Comparison of ENCODE assay signal across 11 mouse cellular contexts in genomic region chr2:27097241-27097656, GRCm38 (mm10). TPM values are rescaled to one million over a fixed set of nuclear protein-coding genes. Genes with fewer than 3 reads are reported as not detected.
DNase-seq lines count a peak whose midpoint lies in the region; ATAC-seq and TF ChIP-seq lines count a peak whose summit lies in the region.
"Had no signal": no experiment of that assay in that cellular context is flagged by ENCODE, and none has a peak within 500 bp of the region (broad histone marks: within the 10 kb centered on the region; RNA-seq: fewer than 3 reads in every experiment).

No protein-coding gene starts in this region.

- no peak overlapping the region for H3K4me3 ChIP-seq in forebrain, embryonic 10.5 days
- no peak overlapping the region for H3K4me3 ChIP-seq in forebrain, postnatal 0 days (ENCODE audit: low read depth, low read length)
- H3K4me3 ChIP-seq in midbrain, embryonic 12.5 days: no peak overlapping the region
- H3K4me3 ChIP-seq in midbrain, embryonic 11.5 days (ENCODE audit: low read depth, low read length): no peak overlapping the region
- H3K4me3 ChIP-seq in intestine, embryonic 14.5 days (ENCODE audit: low read depth, low read length): no peak overlapping the region
- H3K4me3 ChIP-seq in stomach, embryonic 14.5 days (ENCODE audit: low read depth, low read length): no peak overlapping the region
- H3K4me3 ChIP-seq: erythroblast, embryonic 14.5 days had no signal

- no peaks in the 10 kb centered on the region for H3K36me3 ChIP-seq in forebrain, embryonic 10.5 days (replicated peaks)
- H3K36me3 ChIP-seq in forebrain, postnatal 0 days (ENCODE audit: insufficient read depth): no peaks in the 10 kb centered on the region
- H3K36me3 ChIP-seq in midbrain, embryonic 12.5 days: no peaks in the 10 kb centered on the region
- H3K36me3 ChIP-seq in midbrain, embryonic 11.5 days (ENCODE audit: control insufficient read depth, insufficient read depth, low read length): no peaks in the 10 kb centered on the region
- H3K36me3 ChIP-seq in intestine, embryonic 14.5 days (ENCODE audit: control insufficient read depth, insufficient read depth, low read length): no peaks in the 10 kb centered on the region
- no peaks in the 10 kb centered on the region for H3K36me3 ChIP-seq in stomach, embryonic 14.5 days (ENCODE audit: control insufficient read depth, insufficient read depth, low read length)

- no peak overlapping the region for H3K9ac ChIP-seq in forebrain, postnatal 0 days
- H3K9ac ChIP-seq in midbrain, embryonic 12.5 days (replicated peaks): no peak overlapping the region; the same call in 1 of the 2 replicates
- no peak overlapping the region for H3K9ac ChIP-seq in midbrain, embryonic 11.5 days (ENCODE audit: low read length)
- no peak overlapping the region for H3K9ac ChIP-seq in intestine, embryonic 14.5 days (ENCODE audit: low read length)
- no peak overlapping the region for H3K9ac ChIP-seq in stomach, embryonic 14.5 days (replicated peaks; ENCODE audit: low read depth, low read length)

- DNase-seq in forebrain, embryonic 10.5 days (ENCODE audit: extremely low spot score, low spot score): no peak
- DNase-seq in forebrain, postnatal 0 days: no peak
- no peak for DNase-seq in midbrain, embryonic 11.5 days (ENCODE audit: low spot score, missing footprints)
- DNase-seq in intestine, embryonic 14.5 days (ENCODE audit: low spot score): no peak
- DNase-seq in spleen, postnatal 4 days (ENCODE audit: low spot score in 2 of 2): no peak
- DNase-seq in embryo, embryonic 11 days: no peak
- DNase-seq: adrenal gland, adult 2 months had no signal

- 69% methylated on average over 6 of the region's 6 CpGs for WGBS in forebrain, embryonic 10.5 days
- WGBS in forebrain, postnatal 0 days: 71% methylated on average over 6 of the region's 6 CpGs
- WGBS in midbrain, embryonic 12.5 days: 71% methylated on average over 6 of the region's 6 CpGs
- 63% methylated on average over 6 of the region's 6 CpGs for WGBS in midbrain, embryonic 11.5 days
- WGBS in intestine, embryonic 14.5 days: 43% methylated on average over 6 of the region's 6 CpGs
- 51% methylated on average over 6 of the region's 6 CpGs for whole genome bisulfite sequencing in stomach, embryonic 14.5 days

- TF ChIP-seq CTCF in forebrain, postnatal 0 days (IDR thresholded peaks at IDR 0.05; ENCODE audit: low read depth): no peak

- peaks cover 26% of the 10 kb centered on the region for H3K4me1 ChIP-seq in forebrain, embryonic 10.5 days
- H3K4me1 ChIP-seq in forebrain, postnatal 0 days (ENCODE audit: insufficient read depth): peaks cover 12% of the 10 kb centered on the region
- H3K4me1 ChIP-seq in midbrain, embryonic 12.5 days: peaks cover 13% of the 10 kb centered on the region
- H3K4me1 ChIP-seq in midbrain, embryonic 11.5 days (ENCODE audit: control insufficient read depth, insufficient read depth, low read length): 0 out of 2 replicates have a peak, but pooled peaks cover 3% of the 10 kb centered on the region
- H3K4me1 ChIP-seq in intestine, embryonic 14.5 days (replicated peaks; ENCODE audit: control insufficient read depth, insufficient read depth, low read length): peaks cover 26% of the 10 kb centered on the region
- H3K4me1 ChIP-seq in stomach, embryonic 14.5 days (ENCODE audit: control insufficient read depth, insufficient read depth, low read length): peaks cover 27% of the 10 kb centered on the region

- H3K27ac ChIP-seq in forebrain, embryonic 10.5 days: peak overlapping the region; percentile 60
- H3K27ac ChIP-seq in forebrain, postnatal 0 days (ENCODE audit: low read depth, low read length): no peak overlapping the region
- H3K27ac ChIP-seq in midbrain, embryonic 12.5 days (replicated peaks): 0 out of 2 replicates have a peak overlapping the region, but pooled peaks have one; percentile 17
- no peak overlapping the region for H3K27ac ChIP-seq in midbrain, embryonic 11.5 days (ENCODE audit: low read depth, low read length)
- H3K27ac ChIP-seq in intestine, embryonic 14.5 days (ENCODE audit: low read depth): peak overlapping the region; percentile 67
- peak overlapping the region; percentile 40; the same call in 1 of the 2 replicates for H3K27ac ChIP-seq in stomach, embryonic 14.5 days (ENCODE audit: low read length)

- H3K27me3 ChIP-seq in forebrain, embryonic 10.5 days (ENCODE audit: poor library complexity, severe bottlenecking): peaks cover 2% of the 10 kb centered on the region; the same call in 1 of the 2 replicates
- H3K27me3 ChIP-seq in forebrain, postnatal 0 days (ENCODE audit: insufficient read depth, low read length): no peaks in the 10 kb centered on the region
- peaks cover 6% of the 10 kb centered on the region; the same call in 1 of the 2 replicates for H3K27me3 ChIP-seq in midbrain, embryonic 12.5 days
- H3K27me3 ChIP-seq in midbrain, embryonic 11.5 days (ENCODE audit: control insufficient read depth, insufficient read depth, low read length): no peaks in the 10 kb centered on the region
- H3K27me3 ChIP-seq in intestine, embryonic 14.5 days (replicated peaks; ENCODE audit: control insufficient read depth, insufficient read depth, low read length): no peaks in the 10 kb centered on the region
- H3K27me3 ChIP-seq in stomach, embryonic 14.5 days (ENCODE audit: control insufficient read depth, insufficient read depth, low read length): no peaks in the 10 kb centered on the region

- no peak overlapping the region for H3K4me2 ChIP-seq in forebrain, postnatal 0 days (ENCODE audit: low read depth)
- no peak overlapping the region for H3K4me2 ChIP-seq in midbrain, embryonic 12.5 days (replicated peaks)
- H3K4me2 ChIP-seq in midbrain, embryonic 11.5 days: no peak overlapping the region
- no peak overlapping the region for H3K4me2 ChIP-seq in intestine, embryonic 14.5 days (ENCODE audit: low read length)
- no peak overlapping the region for H3K4me2 ChIP-seq in stomach, embryonic 14.5 days (replicated peaks; ENCODE audit: low read depth, low read length)

- no peak for ATAC-seq in forebrain, postnatal 0 days
- no peak for ATAC-seq in midbrain, embryonic 12.5 days (ENCODE audit: low FRiP score, low read depth)
- no peak for ATAC-seq in midbrain, embryonic 11.5 days (ENCODE audit: low FRiP score)
- peak; percentile 19; the same call in 1 of the 2 replicates for ATAC-seq in intestine, embryonic 14.5 days (replicated peaks; ENCODE audit: low FRiP score, low TSS enrichment, low read depth)
- no peak for ATAC-seq in stomach, embryonic 14.5 days (ENCODE audit: insufficient number of reproducible peaks, insufficient read depth, low FRiP score, low read depth)

- no peaks in the 10 kb centered on the region for H3K9me3 ChIP-seq in forebrain, embryonic 10.5 days
- no peaks in the 10 kb centered on the region for H3K9me3 ChIP-seq in forebrain, postnatal 0 days (ENCODE audit: low read length)
- H3K9me3 ChIP-seq in midbrain, embryonic 12.5 days: no peaks in the 10 kb centered on the region
- no peaks in the 10 kb centered on the region for H3K9me3 ChIP-seq in midbrain, embryonic 11.5 days (ENCODE audit: control insufficient read depth, low read length)
- no peaks in the 10 kb centered on the region for H3K9me3 ChIP-seq in intestine, embryonic 14.5 days (ENCODE audit: control insufficient read depth, low read length)
- H3K9me3 ChIP-seq in stomach, embryonic 14.5 days (ENCODE audit: control insufficient read depth, low read depth, low read length): no peaks in the 10 kb centered on the region

RNA-seq across cellular contexts. Expression of gene Adamtsl2, which starts 18.1 kb away (rescaled TPM):
- 3.8 and 5.3 TPM in 2 replicates for polyA plus RNA-seq in forebrain, embryonic 10.5 days (2016; fragmentation: Nextera tagmentation; extraction: Ambion mirVana)
- total RNA-seq in forebrain, postnatal 0 days (2014; rRNA removed): 24.5 and 32.9 TPM in 2 replicates
- 12.7 and 14.8 TPM in 2 replicates for polyA plus RNA-seq in forebrain, postnatal 0 days (2015; fragmentation: Nextera tagmentation; extraction: Ambion mirVana)
- 6.7 and 7.6 TPM in 2 replicates for polyA plus RNA-seq in midbrain, embryonic 12.5 days (2016; fragmentation: Nextera tagmentation; extraction: Ambion mirVana)
- polyA plus RNA-seq in midbrain, embryonic 11.5 days (2014; fragmentation: Nextera tagmentation; extraction: Ambion mirVana): 3.9 and 5.9 TPM in 2 replicates
- polyA plus RNA-seq in intestine, embryonic 14.5 days (2014; fragmentation: Nextera tagmentation; extraction: Ambion mirVana): 2.0 TPM in 2 replicates
- polyA plus RNA-seq in stomach, embryonic 14.5 days (2014; fragmentation: Nextera tagmentation; extraction: Ambion mirVana): 2.1 and 3.2 TPM in 2 replicates
- polyA plus RNA-seq: erythroblast, embryonic 14.5 days had no signal

RNA-seq across cellular contexts. Expression of gene Mymk, which starts 25.3 kb away (rescaled TPM):
- not detected in 2 replicates for polyA plus RNA-seq in forebrain, embryonic 10.5 days (2016; fragmentation: Nextera tagmentation; extraction: Ambion mirVana)
- not detected in 2 replicates for total RNA-seq in forebrain, postnatal 0 days (2014; rRNA removed)
- 0.12 and 0.15 TPM in 2 replicates for polyA plus RNA-seq in forebrain, postnatal 0 days (2015; fragmentation: Nextera tagmentation; extraction: Ambion mirVana)
- polyA plus RNA-seq in midbrain, embryonic 12.5 days (2016; fragmentation: Nextera tagmentation; extraction: Ambion mirVana): 0.14 TPM in 1 of 2 replicates, not detected in the other
- polyA plus RNA-seq in midbrain, embryonic 11.5 days (2014; fragmentation: Nextera tagmentation; extraction: Ambion mirVana): not detected in 2 replicates
- not detected in 2 replicates for polyA plus RNA-seq in intestine, embryonic 14.5 days (2014; fragmentation: Nextera tagmentation; extraction: Ambion mirVana)
- polyA plus RNA-seq in stomach, embryonic 14.5 days (2014; fragmentation: Nextera tagmentation; extraction: Ambion mirVana): not detected in 2 replicates
- total RNA-seq: adrenal gland, adult 2 months; liver, adult 2 months had no signal
- polyA plus RNA-seq: erythroblast, embryonic 14.5 days; liver, adult 2 months had no signal

RNA-seq across cellular contexts. Expression of gene Fam163b, which starts 45.0 kb away (rescaled TPM):
- polyA plus RNA-seq in forebrain, embryonic 10.5 days (2016; fragmentation: Nextera tagmentation; extraction: Ambion mirVana): 0.05 and 0.16 TPM in 2 replicates
- 7.5 and 7.8 TPM in 2 replicates for total RNA-seq in forebrain, postnatal 0 days (2014; rRNA removed)
- polyA plus RNA-seq in forebrain, postnatal 0 days (2015; fragmentation: Nextera tagmentation; extraction: Ambion mirVana): 23.9 and 26.2 TPM in 2 replicates
- polyA plus RNA-seq in midbrain, embryonic 12.5 days (2016; fragmentation: Nextera tagmentation; extraction: Ambion mirVana): 0.09 and 0.27 TPM in 2 replicates
- polyA plus RNA-seq in midbrain, embryonic 11.5 days (2014; fragmentation: Nextera tagmentation; extraction: Ambion mirVana): 0.10 and 0.15 TPM in 2 replicates
- polyA plus RNA-seq in intestine, embryonic 14.5 days (2014; fragmentation: Nextera tagmentation; extraction: Ambion mirVana): 0.24 and 0.42 TPM in 2 replicates
- polyA plus RNA-seq in stomach, embryonic 14.5 days (2014; fragmentation: Nextera tagmentation; extraction: Ambion mirVana): not detected in 2 replicates
- total RNA-seq: liver, adult 2 months had no signal
- polyA plus RNA-seq: erythroblast, embryonic 14.5 days; liver, adult 2 months had no signal

Comparison
In these comparisons a context has a peak if more than half of its experiments do, and no peak if none do; other contexts are left out.
1. H3K27ac ChIP-seq: peak in forebrain, embryonic 10.5 days (single experiment), midbrain, embryonic 12.5 days (single experiment), intestine, embryonic 14.5 days (single experiment) and stomach, embryonic 14.5 days (single experiment); none in forebrain, postnatal 0 days (single experiment) and midbrain, embryonic 11.5 days (single experiment).
2. RNA of gene Fam163b, which starts 45.0 kb away (polyA plus RNA-seq): 23.9 to 26.2 TPM in forebrain, postnatal 0 days; 0.09 to 0.27 TPM in midbrain, embryonic 12.5 days, 0.24 to 0.42 TPM in intestine, embryonic 14.5 days, 0.10 to 0.15 TPM in midbrain, embryonic 11.5 days, not detected in stomach, embryonic 14.5 days and 0.05 to 0.16 TPM in forebrain, embryonic 10.5 days; every median in the first group is over 10 times any median in the second.